Mouse (Mus musculus) MEL (cell line): ENCODE data around the gene Fam122a. TPM values are rescaled to one million over a fixed set of nuclear protein-coding genes. Genes with fewer than 3 reads are reported as not detected.

ENCODE experiments used
- DNase-seq: peaks from one replicate; pipeline ENCODE4 v3.0.0; 2011; ENCODE audit warnings: low read depth, low spot score
- H3K27ac ChIP-seq: 2 replicates; pipeline ENCODE4 v1.5.1; 2012; ENCODE audit warnings: low read depth, mild to moderate bottlenecking, control low read depth, low read length, moderate library complexity; ENCODE audit not compliant: control insufficient read depth
- H3K27me3 ChIP-seq, 2 experiments: fragments of 150-350 bp in 1 of 2; sonication (generic) in 1 of 2; 2 replicates each; pipeline ENCODE4 v1.6.1; 2012; ENCODE audit warnings: low read length in 2 of 2, mild to moderate bottlenecking in 2 of 2, improper control_type of control experiment in 1 of 2, moderate library complexity in 1 of 2; ENCODE audit not compliant: insufficient read depth in 2 of 2, control insufficient read depth in 1 of 2
- H3K36me3 ChIP-seq, 2 experiments: 2 replicates each; pipeline ENCODE4 v1.6.1; 2012 to 2014; ENCODE audit warnings: low read length in 2 of 2, improper control_type of control experiment in 1 of 2, inconsistent platforms in 1 of 2, mild to moderate bottlenecking in 1 of 2; ENCODE audit not compliant: insufficient read depth in 2 of 2, control insufficient read depth in 1 of 2
- H3K4me1 ChIP-seq, 2 experiments: fragments of 150-350 bp in 1 of 2; sonication (generic) in 1 of 2; 2 replicates each; pipeline ENCODE4 v1.6.1; 2012; ENCODE audit warnings: low read length in 2 of 2, improper control_type of control experiment in 1 of 2, mild to moderate bottlenecking in 1 of 2; ENCODE audit not compliant: insufficient read depth in 2 of 2, control insufficient read depth in 1 of 2
- H3K4me3 ChIP-seq, 2 experiments: fragments of 150-350 bp in 1 of 2; sonication (generic) in 1 of 2; 2 replicates each; pipeline ENCODE4 v1.5.1; 2012; ENCODE audit warnings: low read depth in 2 of 2, low read length in 2 of 2, mild to moderate bottlenecking in 2 of 2, moderate library complexity in 2 of 2, control low read depth in 1 of 2, improper control_type of control experiment in 1 of 2; ENCODE audit not compliant: control insufficient read depth in 1 of 2, insufficient read depth in 1 of 2
- H3K79me2 ChIP-seq: 2 replicates; pipeline ENCODE4 v1.6.1; 2012; ENCODE audit warnings: mild to moderate bottlenecking, low read length, moderate library complexity; ENCODE audit not compliant: control insufficient read depth, poor library complexity, insufficient read depth
- H3K9ac ChIP-seq: 2 replicates; pipeline ENCODE4 v1.6.1; 2012; ENCODE audit warnings: low read depth, mild to moderate bottlenecking, control low read depth, low read length, moderate library complexity; ENCODE audit not compliant: control insufficient read depth, poor library complexity, severe bottlenecking
- H3K9me3 ChIP-seq: fragments of 150-350 bp; sonication (generic); replicated peaks from 2 replicates; pipeline ENCODE4 v1.6.1; 2012; ENCODE audit warnings: mild to moderate bottlenecking, low read length, improper control_type of control experiment, moderate library complexity; ENCODE audit not compliant: insufficient read depth
- BHLHE40 ChIP-seq: IDR thresholded peaks from 2 replicates; pipeline ENCODE4 v1.6.1; 2012; ENCODE audit warnings: low read depth, mild to moderate bottlenecking, inconsistent platforms, low read length, improper control_type of control experiment, borderline replicate concordance
- CHD1 ChIP-seq: IDR thresholded peaks from 2 replicates; pipeline ENCODE4 v1.6.1; 2012; ENCODE audit warnings: low read depth, mild to moderate bottlenecking, inconsistent platforms, low read length, improper control_type of control experiment
- CTCF ChIP-seq, 3 experiments: IDR thresholded peaks in 2 of 3; conservative IDR thresholded peaks in 1 of 3; 2 replicates each; pipeline ENCODE4 v1.5.1; 2011 to 2012; ENCODE audit warnings: low read length in 3 of 3, low read depth in 2 of 3, mild to moderate bottlenecking in 2 of 3, improper control_type of control experiment in 1 of 3, inconsistent platforms in 1 of 3, mixed read lengths in 1 of 3, moderate library complexity in 1 of 3; ENCODE audit not compliant: control insufficient read depth in 1 of 3, insufficient read depth in 1 of 3, poor library complexity in 1 of 3, severe bottlenecking in 1 of 3
- EP300 ChIP-seq, 2 experiments: IDR thresholded peaks; 2 replicates each; pipeline ENCODE4 v1.6.1; 2011; ENCODE audit warnings: improper control_type of control experiment in 2 of 2, low read length in 2 of 2, low read depth in 1 of 2, mild to moderate bottlenecking in 1 of 2
- ETS1 ChIP-seq: IDR thresholded peaks from 2 replicates; pipeline ENCODE4 v1.6.1; 2012; ENCODE audit warnings: low read depth, mild to moderate bottlenecking, inconsistent platforms, low read length, improper control_type of control experiment, moderate library complexity
- GABPA ChIP-seq: IDR thresholded peaks from 2 replicates; pipeline ENCODE4 v1.6.1; 2012; ENCODE audit warnings: low read depth, mild to moderate bottlenecking, inconsistent platforms, low read length, improper control_type of control experiment, moderate library complexity
- GATA1 ChIP-seq: IDR thresholded peaks from 2 replicates; pipeline ENCODE4 v1.6.1; 2011; ENCODE audit warnings: low read depth, low read length, improper control_type of control experiment
- HCFC1 ChIP-seq: IDR thresholded peaks from 2 replicates; pipeline ENCODE4 v1.6.1; 2012; ENCODE audit warnings: low read depth, mild to moderate bottlenecking, inconsistent platforms, low read length, improper control_type of control experiment, moderate library complexity
- JUND ChIP-seq: IDR thresholded peaks from 2 replicates; pipeline ENCODE4 v1.6.1; 2011; ENCODE audit warnings: low read depth, mild to moderate bottlenecking, improper control_type of control experiment, low read length
- KAT2A ChIP-seq: conservative IDR thresholded peaks from 2 replicates; pipeline ENCODE4 v1.6.1; 2012; ENCODE audit warnings: low read depth, low read length, improper control_type of control experiment, inconsistent platforms
- MAX ChIP-seq: IDR thresholded peaks from 2 replicates; pipeline ENCODE4 v1.6.1; 2011; ENCODE audit warnings: low read length, improper control_type of control experiment
- MAZ ChIP-seq: IDR thresholded peaks from 2 replicates; pipeline ENCODE4 v1.6.1; 2012; ENCODE audit warnings: low read depth, mild to moderate bottlenecking, inconsistent platforms, low read length, improper control_type of control experiment
- MEF2A ChIP-seq: IDR thresholded peaks from 2 replicates; pipeline ENCODE4 v1.6.1; 2014; ENCODE audit warnings: low read depth, mild to moderate bottlenecking, inconsistent platforms, low read length, improper control_type of control experiment; ENCODE audit not compliant: poor library complexity, insufficient replicate concordance, severe bottlenecking; ENCODE audit errors: extremely low read depth
- MXI1 ChIP-seq: IDR thresholded peaks from 2 replicates; pipeline ENCODE4 v1.6.1; 2011; ENCODE audit warnings: mild to moderate bottlenecking, low read depth, low read length, improper control_type of control experiment
- MYB ChIP-seq: IDR thresholded peaks from 2 replicates; pipeline ENCODE4 v1.6.1; 2011; ENCODE audit warnings: mild to moderate bottlenecking, low read depth, low read length, improper control_type of control experiment
- MYC ChIP-seq: IDR thresholded peaks from 2 replicates; pipeline ENCODE4 v1.6.1; 2011; ENCODE audit warnings: low read depth, mild to moderate bottlenecking, low read length, improper control_type of control experiment, moderate library complexity
- NELFE ChIP-seq: IDR thresholded peaks from 2 replicates; pipeline ENCODE4 v1.6.1; 2011; ENCODE audit warnings: low read depth, low read length, improper control_type of control experiment
- NRF1 ChIP-seq: IDR thresholded peaks from 2 replicates; pipeline ENCODE4 v1.6.1; 2014; ENCODE audit warnings: low read depth, mild to moderate bottlenecking, inconsistent platforms, low read length, improper control_type of control experiment, moderate library complexity; ENCODE audit not compliant: poor library complexity, insufficient read depth, severe bottlenecking
- POLR2A ChIP-seq, 2 experiments: IDR thresholded peaks; 2 replicates each; pipeline ENCODE4 v1.6.1; 2011 to 2012; ENCODE audit warnings: low read length in 2 of 2, mild to moderate bottlenecking in 2 of 2, control low read depth in 1 of 2, improper control_type of control experiment in 1 of 2, low read depth in 1 of 2, moderate library complexity in 1 of 2; ENCODE audit not compliant: control insufficient read depth in 1 of 2, insufficient read depth in 1 of 2, poor library complexity in 1 of 2
- RAD21 ChIP-seq: IDR thresholded peaks from 2 replicates; pipeline ENCODE4 v1.6.1; 2011; ENCODE audit warnings: mild to moderate bottlenecking, low read depth, low read length, improper control_type of control experiment
- RCOR1 ChIP-seq: IDR thresholded peaks from 2 replicates; pipeline ENCODE4 v1.6.1; 2012; ENCODE audit warnings: low read depth, mild to moderate bottlenecking, inconsistent platforms, low read length, improper control_type of control experiment
- SIN3A ChIP-seq: IDR thresholded peaks from 2 replicates; pipeline ENCODE4 v1.6.1; 2012; ENCODE audit warnings: low read length, improper control_type of control experiment, inconsistent platforms
- SMC3 ChIP-seq: IDR thresholded peaks from 2 replicates; pipeline ENCODE4 v1.6.1; 2011; ENCODE audit warnings: low read depth, low read length, improper control_type of control experiment
- TAL1 ChIP-seq: IDR thresholded peaks from 2 replicates; pipeline ENCODE4 v1.6.1; 2012; ENCODE audit warnings: mild to moderate bottlenecking, inconsistent platforms, low read length, moderate library complexity, mixed read lengths
- TBP ChIP-seq: IDR thresholded peaks from 2 replicates; pipeline ENCODE4 v1.8.0; 2011; ENCODE audit warnings: low read depth, low read length, improper control_type of control experiment
- TCF12 ChIP-seq: IDR thresholded peaks from 2 replicates; pipeline ENCODE4 v1.6.1; 2014; ENCODE audit warnings: low read depth, mild to moderate bottlenecking, inconsistent platforms, low read length, improper control_type of control experiment, moderate library complexity
- USF1 ChIP-seq: IDR thresholded peaks from 2 replicates; pipeline ENCODE4 v1.6.1; 2014; ENCODE audit warnings: low read depth, mild to moderate bottlenecking, inconsistent platforms, low read length, improper control_type of control experiment, moderate library complexity
- ZC3H11A ChIP-seq: IDR thresholded peaks from 2 replicates; pipeline ENCODE4 v1.6.1; 2012; ENCODE audit warnings: low read depth, mild to moderate bottlenecking, inconsistent platforms, low read length, improper control_type of control experiment
- ZKSCAN1 ChIP-seq: IDR thresholded peaks from 2 replicates; pipeline ENCODE4 v1.6.1; 2012; ENCODE audit warnings: low read depth, mild to moderate bottlenecking, inconsistent platforms, low read length, improper control_type of control experiment, moderate library complexity
- ZNF384 ChIP-seq: IDR thresholded peaks from 2 replicates; pipeline ENCODE4 v1.6.1; 2012; ENCODE audit warnings: low read depth, mild to moderate bottlenecking, inconsistent platforms, low read length, improper control_type of control experiment
- polyA plus RNA-seq, 2 experiments: library from polyadenylated mRNA; stranded (reverse) in 1 of 2; unstranded in 1 of 2; fragments of >175 nt in 1 of 2; fragments of >200 nt in 1 of 2; gene quantifications; 2 replicates each; pipeline versions ENCODE4 v1.2.1 to v1.2.4; 2012; ENCODE audit warnings: low replicate concordance in 2 of 2, low read depth in 1 of 2; ENCODE audit not compliant: insufficient read length in 2 of 2, insufficient read depth in 1 of 2, missing spikeins in 1 of 2
- total RNA-seq: library from RNA; depleted of rRNA; stranded (reverse); fragments of 300-350 nt; gene quantifications from 2 replicates; pipeline ENCODE4 v1.2.3, GENCODE M21; 2012

The Fam122a gene
- total and polyA plus RNA-seq, 3 experiments: 4.5 to 38.4 TPM; not detected in 1

DNA sequence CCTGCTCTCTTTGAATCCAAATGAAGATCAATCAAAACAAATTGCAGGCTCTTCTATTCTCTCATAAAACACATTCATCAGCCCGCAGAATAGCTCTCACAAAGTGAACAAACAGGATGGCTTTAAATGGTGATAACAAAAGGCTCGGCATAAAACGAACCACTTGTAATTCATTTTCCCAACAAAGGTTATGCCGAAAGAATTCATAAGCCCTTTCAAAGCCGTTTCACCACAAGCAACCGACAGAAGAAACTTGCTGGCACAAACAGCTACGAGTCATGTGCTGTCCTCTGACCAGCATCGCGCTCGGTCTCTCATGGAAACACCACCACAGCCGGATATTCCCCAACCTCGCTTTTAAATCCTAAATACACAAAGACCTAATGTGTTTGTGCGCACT is 23.8 kb downstream of the Fam122a start:
- Histone ChIP-seq H3K4me1 (peaks cover 19 to 24% of the 10 kb centered on the region in 2 experiments), H3K27me3 (no peaks in the 10 kb centered on the region)

DNA sequence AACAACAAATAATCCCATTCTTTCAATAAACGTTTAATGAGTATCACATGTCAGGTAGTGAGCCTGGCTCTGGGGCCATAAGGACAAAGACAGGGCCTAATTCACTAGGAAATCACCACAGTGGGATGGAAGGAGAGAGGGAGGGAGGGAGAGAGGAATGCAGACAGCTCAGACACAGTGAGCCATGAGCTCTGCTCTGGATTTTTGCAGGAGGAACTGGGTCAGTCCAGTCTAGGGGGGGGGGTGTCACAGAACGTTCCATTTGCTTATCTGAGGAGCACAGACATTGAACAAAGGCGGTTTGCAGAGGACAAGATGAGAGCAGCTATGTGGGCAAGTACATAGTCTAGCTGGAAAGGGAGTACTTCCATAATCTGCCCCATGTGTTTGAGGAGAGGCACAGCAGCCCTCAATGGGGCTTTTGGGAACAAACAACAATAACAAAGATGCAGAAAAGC is 24.7 kb downstream of the Fam122a start:
- DNase-seq: peak; percentile 86
- peak overlapping the region; percentile 52 for H3K9ac ChIP-seq
- TF ChIP-seq CHD1: no peak
- no peak; the same call in 1 of the 2 replicates for TF ChIP-seq MYB
- no peak for TF ChIP-seq CTCF (IDR thresholded peaks at IDR 0.05 in 2 of 3, conservative IDR thresholded peaks at IDR 0.05 in 1 of 3; ENCODE audit: control insufficient read depth in 1 of 3, insufficient read depth in 1 of 3, low read depth in 2 of 3, low read length in 3 of 3, poor library complexity in 1 of 3, severe bottlenecking in 1 of 3)
- TF ChIP-seq TAL1: peak; percentile 88
- TF ChIP-seq MAX: no peak
- peak; percentile 71 to 86 for TF ChIP-seq EP300 (IDR thresholded peaks at IDR 0.05; ENCODE audit: low read depth in 1 of 2, low read length in 2 of 2)
- 0 out of 2 replicates have a peak, but pooled peaks have one; percentile 39 for TF ChIP-seq TBP
- TF ChIP-seq BHLHE40: 0 out of 2 replicates have a peak, but pooled peaks have one; percentile 4
- 0 out of 2 replicates have a peak, but pooled peaks have one; percentile 34 for TF ChIP-seq MAZ
- TF ChIP-seq TCF12: peak; percentile 87
- TF ChIP-seq ETS1: peak; percentile 60
- TF ChIP-seq RAD21: no peak
- TF ChIP-seq RCOR1: peak; percentile 48; the same call in 1 of the 2 replicates
- TF ChIP-seq MYC: peak; percentile 45; the same call in 1 of the 2 replicates
- no peak for TF ChIP-seq JUND
- no peak for TF ChIP-seq KAT2A
- peak; percentile 49; the same call in 1 of the 2 replicates for TF ChIP-seq MXI1
- no peak for TF ChIP-seq HCFC1
- no peak for TF ChIP-seq ZKSCAN1
- TF ChIP-seq POLR2A (IDR thresholded peaks at IDR 0.05; ENCODE audit: control insufficient read depth in 1 of 2, insufficient read depth in 1 of 2, low read depth in 1 of 2, low read length in 2 of 2, poor library complexity in 1 of 2): peak in 1 of 2 experiments; percentile 33; a peak in 1 of 4 replicates
- no peak for TF ChIP-seq ZNF384
- TF ChIP-seq MEF2A: no peak
- TF ChIP-seq SMC3: no peak
- TF ChIP-seq SIN3A: peak; percentile 52; the same call in 1 of the 2 replicates
- TF ChIP-seq GABPA: no peak
- no peak for TF ChIP-seq ZC3H11A
- no peak for TF ChIP-seq NRF1
- TF ChIP-seq NELFE: peak; percentile 33; the same call in 1 of the 2 replicates

More for the DNA sequence above, 23.8 kb downstream of the Fam122a start:
- peak overlapping the region; percentile 33 for H3K9ac ChIP-seq
- H3K4me3 ChIP-seq: peak overlapping the region in 1 of 2 experiments; percentile 33; a peak in 3 of 4 replicates
- no peak for TF ChIP-seq TAL1
- no peak for TF ChIP-seq GABPA
- TF ChIP-seq GATA1: no peak
- TF ChIP-seq BHLHE40: no peak
- no peak for TF ChIP-seq NELFE
- 0 out of 2 replicates have a peak, but pooled peaks have one; percentile 24 for TF ChIP-seq USF1
- TF ChIP-seq MAZ: no peak
- 0 out of 4 replicates have a peak, but pooled peaks of 1 of the 2 experiments have one; percentile 11 for TF ChIP-seq EP300 (IDR thresholded peaks at IDR 0.05; ENCODE audit: low read depth in 1 of 2, low read length in 2 of 2)
- no peak for TF ChIP-seq ZC3H11A
- TF ChIP-seq, all 39 proteins: peak for 2
- no peaks in the 10 kb centered on the region for H3K9me3 ChIP-seq
- H3K36me3 ChIP-seq: peaks cover 0 to 33% of the 10 kb centered on the region in 2 experiments; a peak in 2 of 4 replicates
- no peak for DNase-seq
- no peak overlapping the region for H3K27ac ChIP-seq
- H3K79me2 ChIP-seq: no peaks in the 10 kb centered on the region

More for the DNA sequence above, 24.7 kb downstream of the Fam122a start:
- no peaks in the 10 kb centered on the region for H3K9me3 ChIP-seq
- peaks cover 0 to 33% of the 10 kb centered on the region in 2 experiments; a peak in 2 of 4 replicates for H3K36me3 ChIP-seq
- H3K27me3 ChIP-seq: no peaks in the 10 kb centered on the region
- no peaks in the 10 kb centered on the region for H3K79me2 ChIP-seq
- H3K4me1 ChIP-seq: peaks cover 19 to 24% of the 10 kb centered on the region in 2 experiments
- peak overlapping the region in 1 of 2 experiments; percentile 38; a peak in 1 of 4 replicates for H3K4me3 ChIP-seq
- peak overlapping the region; percentile 59 for H3K27ac ChIP-seq
